Mouse (Mus musculus) spleen, adult 2 months (tissue): ENCODE measurements around the gene Gm525.

Experiments
- CTCF ChIP-seq: fragments of 200-500 bp; IDR thresholded peaks from 2 replicates; pipeline ENCODE4 v1.5.1; 2011; ENCODE audit warnings: mild to moderate bottlenecking, inconsistent platforms; ENCODE audit not compliant: insufficient read depth, insufficient read length, insufficient replicate concordance; ENCODE audit errors: extremely low read depth
- POLR2A ChIP-seq: fragments of 200-500 bp; IDR thresholded peaks from 2 replicates; pipeline ENCODE4 v1.6.1; 2011; ENCODE audit warnings: low read depth, low read length, inconsistent platforms

DNA sequence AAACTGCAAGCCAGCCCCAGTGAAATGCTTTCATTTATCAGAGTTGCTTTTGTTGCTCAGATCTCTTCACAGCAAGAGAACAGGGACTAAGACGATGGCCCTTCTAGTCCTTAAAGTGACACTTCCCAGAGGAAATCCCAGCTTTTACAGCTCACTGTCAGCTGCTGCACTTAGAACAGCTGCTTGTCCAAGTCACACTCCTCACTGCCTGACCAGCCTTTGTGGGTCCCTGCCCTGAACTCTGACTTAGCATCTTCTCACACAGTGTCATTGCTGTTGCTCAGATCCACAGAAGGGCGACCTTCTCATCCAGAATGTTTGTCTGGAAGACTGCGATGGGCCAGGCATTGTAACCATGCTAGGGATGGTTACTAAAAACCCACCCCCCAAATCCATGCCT lies 48.0 kb upstream of the Gm525 start:
- no peak for TF ChIP-seq POLR2A
- TF ChIP-seq CTCF, result no peak
